Mouse (Mus musculus) limb, embryonic 13.5 days (tissue): ENCODE data around the gene Rtn4rl1. TPM values are rescaled to one million over a fixed set of nuclear protein-coding genes. Genes with fewer than 3 reads are reported as not detected.

Experiments
- ATAC-seq: fragments of 200-750 bp; cut with Nextera tagmentation; 2 replicates; pipeline ENCODE4 v1.8.0; 2017; ENCODE audit warnings: low read depth, moderate number of reproducible peaks, moderate TSS enrichment; ENCODE audit not compliant: low FRiP score
- H3K27ac ChIP-seq: fragments of 300-500 bp; sonication (generic); 2 replicates; pipeline ENCODE4 v1.5.1; 2015; ENCODE audit warnings: inconsistent platforms, mild to moderate bottlenecking, moderate library complexity
- H3K27me3 ChIP-seq: fragments of 300-500 bp; sonication (generic); 2 replicates; pipeline ENCODE4 v1.6.1; 2015; ENCODE audit warnings: mild to moderate bottlenecking, inconsistent platforms
- H3K36me3 ChIP-seq: fragments of 300-500 bp; sonication (generic); 2 replicates; pipeline ENCODE4 v1.6.1; 2015; ENCODE audit warnings: inconsistent platforms, mild to moderate bottlenecking, moderate library complexity
- H3K4me1 ChIP-seq: fragments of 300-500 bp; sonication (generic); 2 replicates; pipeline ENCODE4 v1.6.1; 2015; ENCODE audit warnings: inconsistent platforms
- H3K4me2 ChIP-seq: fragments of 300-500 bp; sonication (generic); replicated peaks from 2 replicates; pipeline ENCODE4 v1.6.1; 2015; ENCODE audit warnings: inconsistent platforms, mild to moderate bottlenecking, moderate library complexity
- H3K4me3 ChIP-seq: fragments of 300-500 bp; sonication (generic); 2 replicates; pipeline ENCODE4 v1.5.1; 2015; ENCODE audit warnings: moderate library complexity, mild to moderate bottlenecking, inconsistent platforms
- H3K9ac ChIP-seq: fragments of 300-500 bp; sonication (generic); 2 replicates; pipeline ENCODE4 v1.6.1; 2015; ENCODE audit warnings: mild to moderate bottlenecking, inconsistent platforms
- H3K9me3 ChIP-seq: fragments of 300-500 bp; sonication (generic); 2 replicates; pipeline ENCODE4 v1.6.1; 2016; ENCODE audit warnings: inconsistent platforms
- WGBS: fragments of 180-500 bp; shearing (Covaris S2); methylation state at CpG from one replicate; pipeline ENCODE4 v1.1.7; 2015; 5-methylcytosine and 5-hydroxymethylcytosine counted together
- polyA plus RNA-seq: library from polyadenylated mRNA; unstranded; fragments of >200 nt; fragmentation: Nextera tagmentation; extraction: Ambion mirVana; gene quantifications from 2 replicates; pipeline ENCODE4 v1.2.1, GENCODE M21; 2015

The Rtn4rl1 gene
- polyA plus RNA-seq, 1 experiment from 2014 or later = 3.1 TPM

DNA sequence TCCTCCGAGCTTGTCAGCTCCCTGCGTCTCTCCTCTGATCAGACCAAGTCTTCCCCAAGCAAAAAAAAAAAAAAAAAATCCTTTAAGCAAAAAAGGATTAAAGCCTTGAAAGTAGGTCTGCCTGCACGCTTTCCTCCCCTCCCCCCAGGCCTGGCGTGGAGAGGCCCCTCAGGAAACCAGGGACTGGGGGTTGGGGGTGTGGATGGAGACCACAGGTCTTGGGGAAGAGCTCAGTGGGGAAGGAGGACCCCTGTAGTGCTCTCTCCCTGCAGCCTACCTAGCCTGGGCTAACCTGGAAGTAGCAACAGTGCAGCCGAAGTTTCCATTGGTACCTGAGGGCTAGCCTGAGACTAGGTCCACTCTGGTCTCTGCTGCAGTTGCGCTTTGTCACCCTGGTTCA lies 17.2 kb downstream of the Rtn4rl1 start:
- Histone ChIP-seq H3K4me1 (peaks cover 26% of the 10 kb centered on the region), H3K4me2 (no peak overlapping the region), H3K9ac (no peak overlapping the region), H3K9me3 (no peaks in the 10 kb centered on the region), H3K27ac (no peak overlapping the region), H3K36me3 (no peaks in the 10 kb centered on the region), H3K27me3 (no peaks in the 10 kb centered on the region), H3K4me3 (no peak overlapping the region)
- ATAC-seq = no peak
- WGBS = 42% methylated on average over 6 of the region's 6 CpGs

DNA sequence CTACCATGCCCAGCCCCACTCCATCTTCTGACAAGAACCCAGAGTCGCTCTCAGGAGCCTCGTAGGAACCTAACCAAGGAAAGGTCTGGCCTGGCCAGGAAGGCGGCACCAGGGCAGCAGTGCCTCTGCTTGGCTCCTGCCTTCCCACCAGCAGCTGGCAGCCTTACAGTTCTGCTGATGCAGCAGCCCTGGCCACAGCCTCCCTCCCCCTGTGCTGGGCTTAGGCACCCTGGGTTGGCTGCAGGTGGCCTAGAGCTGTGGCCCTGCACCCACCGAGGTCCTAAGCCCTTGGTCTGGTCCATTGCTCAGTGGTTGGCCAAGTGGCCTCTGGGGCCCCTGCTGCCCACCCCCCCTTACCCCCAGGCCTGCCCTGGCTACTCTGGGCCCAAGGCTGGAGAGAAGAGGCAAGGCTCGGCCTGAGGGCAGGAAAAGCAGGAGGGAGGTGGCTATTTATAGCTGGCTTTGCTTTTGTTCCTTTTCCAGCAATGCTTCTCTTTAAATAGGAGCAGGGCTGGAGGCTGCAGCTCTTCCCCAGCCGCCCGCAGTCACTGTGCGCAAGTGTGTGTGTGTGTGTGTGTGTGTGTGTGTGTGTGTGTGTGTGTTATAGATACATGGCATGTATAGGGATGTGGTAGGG lies 18.6 kb downstream of the Rtn4rl1 start:
- ATAC-seq = no peak
- peaks cover 26% of the 10 kb centered on the region for H3K4me1 ChIP-seq
- WGBS = 56% methylated on average over 8 of the region's 8 CpGs
- H3K4me3 ChIP-seq = no peak overlapping the region
- no peaks in the 10 kb centered on the region for H3K36me3 ChIP-seq
- no peaks in the 10 kb centered on the region for H3K27me3 ChIP-seq
- H3K27ac ChIP-seq = peak overlapping the region; percentile 22; the same call in 1 of the 2 replicates
- H3K4me2 ChIP-seq = no peak overlapping the region
- no peak overlapping the region for H3K9ac ChIP-seq
- no peaks in the 10 kb centered on the region for H3K9me3 ChIP-seq

DNA sequence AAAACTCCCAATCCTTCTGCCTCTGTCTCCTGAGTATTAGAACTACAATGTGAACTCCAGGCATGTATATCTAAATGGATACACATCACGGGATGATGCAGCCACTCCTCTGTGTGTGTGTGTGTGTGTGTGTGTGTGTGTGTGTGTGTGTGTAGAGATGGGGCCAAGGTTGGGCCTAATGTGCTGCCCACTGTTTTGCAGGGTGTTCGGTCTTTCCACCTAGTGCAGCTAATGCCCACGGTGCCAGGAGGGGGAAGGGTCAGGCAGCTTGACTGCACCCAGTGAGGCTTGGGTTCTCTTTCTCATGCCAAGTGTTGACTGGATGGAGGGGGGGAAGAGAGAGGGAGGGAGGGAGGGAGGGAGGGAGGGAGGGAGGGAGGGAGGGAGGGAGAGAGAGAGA lies 19.3 kb downstream of the Rtn4rl1 start:
- H3K4me2 ChIP-seq = no peak overlapping the region
- H3K4me3 ChIP-seq = no peak overlapping the region
- no peak for ATAC-seq
- H3K27me3 ChIP-seq = no peaks in the 10 kb centered on the region
- no peaks in the 10 kb centered on the region for H3K9me3 ChIP-seq
- no peak overlapping the region for H3K9ac ChIP-seq
- no peaks in the 10 kb centered on the region for H3K36me3 ChIP-seq
- H3K4me1 ChIP-seq = peaks cover 26% of the 10 kb centered on the region
- 53% methylated on average over 2 of the region's 3 CpGs for WGBS
- no peak overlapping the region for H3K27ac ChIP-seq

GRCm38 (mm10) chr11:75213372-75214080 lies 19.9 kb downstream of the Rtn4rl1 start:
- peaks cover 26% of the 10 kb centered on the region for H3K4me1 ChIP-seq
- H3K27ac ChIP-seq = no peak overlapping the region
- H3K27me3 ChIP-seq = no peaks in the 10 kb centered on the region
- H3K36me3 ChIP-seq = no peaks in the 10 kb centered on the region
- no peaks in the 10 kb centered on the region for H3K9me3 ChIP-seq
- peak overlapping the region; percentile 67 for H3K4me2 ChIP-seq
- H3K4me3 ChIP-seq = peak overlapping the region; percentile 35
- H3K9ac ChIP-seq = peak overlapping the region; percentile 48
- 4% methylated on average over 35 of the region's 35 CpGs for WGBS
- ATAC-seq = peak; percentile 45; the same call in 1 of the 2 replicates

DNA sequence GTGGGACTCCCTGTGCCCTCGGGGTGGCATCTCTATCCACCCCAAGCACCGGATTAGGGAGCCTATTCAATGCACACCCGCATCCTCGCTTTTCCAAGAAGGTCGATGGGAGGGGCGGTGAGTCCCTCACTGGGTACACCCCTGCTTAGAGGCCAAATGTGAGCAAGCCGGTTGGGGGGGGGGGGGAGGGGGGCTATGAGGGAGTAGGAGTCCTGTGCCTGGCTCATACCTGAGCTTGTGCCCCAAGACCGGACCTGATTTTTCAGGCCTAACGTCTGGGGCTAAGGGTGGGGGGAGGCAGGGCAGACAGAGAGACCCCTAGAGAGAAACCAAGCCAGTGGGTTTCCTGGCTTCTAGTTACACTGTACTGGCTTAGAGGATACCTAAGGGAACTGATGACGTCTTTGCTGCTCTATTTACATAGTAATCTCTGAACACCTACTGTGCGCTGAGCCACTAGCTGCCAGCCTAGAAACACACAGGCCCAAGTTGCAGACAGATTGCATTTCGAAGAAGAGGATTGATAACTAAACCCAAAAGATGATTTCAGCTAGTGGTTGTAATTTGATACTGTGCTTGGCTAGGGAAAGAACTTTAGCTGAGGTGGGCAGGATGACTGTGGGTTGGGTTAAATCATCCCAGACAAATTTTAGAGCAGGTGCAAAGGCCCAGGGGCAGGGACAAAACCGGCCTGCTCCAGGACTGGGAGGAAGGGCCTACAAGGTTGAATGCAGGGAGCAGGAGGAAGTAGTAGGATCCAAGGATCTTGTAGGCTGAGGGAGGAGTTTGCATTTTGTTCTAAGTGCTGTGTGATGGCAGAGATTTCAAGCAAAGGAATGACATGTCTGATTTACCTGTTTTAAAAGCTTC lies 20.7 kb downstream of the Rtn4rl1 start:
- peak; percentile 46 for ATAC-seq
- H3K36me3 ChIP-seq = no peaks in the 10 kb centered on the region

GRCm38 (mm10) chr11:75220115-75220514 lies 26.5 kb downstream of the Rtn4rl1 start:
- no peaks in the 10 kb centered on the region for H3K4me1 ChIP-seq
- H3K9me3 ChIP-seq = no peaks in the 10 kb centered on the region
- H3K27ac ChIP-seq = no peak overlapping the region
- ATAC-seq = no peak
- no peak overlapping the region for H3K9ac ChIP-seq
- 56% methylated on average over 9 of the region's 9 CpGs for WGBS
- H3K4me2 ChIP-seq = no peak overlapping the region
- H3K27me3 ChIP-seq = no peaks in the 10 kb centered on the region
- H3K4me3 ChIP-seq = no peak overlapping the region
- no peaks in the 10 kb centered on the region for H3K36me3 ChIP-seq

More for the DNA sequence above, 20.7 kb downstream of the Rtn4rl1 start:
- Histone ChIP-seq H3K27ac (no peak overlapping the region), H3K4me3 (peak overlapping the region; percentile 35), H3K4me1 (peaks cover 26% of the 10 kb centered on the region), H3K27me3 (no peaks in the 10 kb centered on the region), H3K9me3 (no peaks in the 10 kb centered on the region), H3K9ac (peak overlapping the region; percentile 48), H3K4me2 (peak overlapping the region; percentile 67)
- WGBS = 20% methylated on average over 12 of the region's 13 CpGs

DNA sequence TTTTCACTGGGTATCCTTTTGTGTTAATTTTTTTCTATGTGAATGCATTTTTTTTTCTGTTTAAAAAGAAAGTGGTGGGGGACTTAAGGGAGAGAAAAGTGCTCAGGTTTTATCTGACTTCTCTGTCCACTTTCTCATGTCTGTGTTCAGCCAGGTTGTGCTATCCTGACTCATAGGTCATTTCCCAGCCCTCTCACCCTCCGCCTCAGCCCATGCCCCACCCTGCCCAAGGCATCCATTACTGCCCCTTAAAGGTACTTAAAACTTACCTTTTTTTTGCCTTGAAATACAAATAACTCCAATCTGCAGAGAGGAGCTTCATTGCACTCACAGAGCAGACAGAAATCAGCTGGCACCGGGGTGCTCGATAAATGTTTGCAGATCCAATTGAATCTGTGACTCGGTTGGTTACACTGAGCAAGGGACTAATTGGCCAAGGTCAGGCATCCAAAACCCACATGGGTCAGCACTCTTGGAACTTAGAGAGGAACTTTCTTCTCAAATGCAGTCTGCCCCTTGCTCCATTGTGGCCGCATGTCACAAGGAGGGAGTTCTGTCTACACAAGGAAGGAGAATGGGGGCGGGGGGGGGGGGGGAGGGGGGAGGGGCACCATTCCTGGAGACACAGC lies 27.0 kb downstream of the Rtn4rl1 start:
- no peak overlapping the region for H3K4me3 ChIP-seq
- H3K27ac ChIP-seq = no peak overlapping the region
- no peaks in the 10 kb centered on the region for H3K9me3 ChIP-seq
- no peak for ATAC-seq
- H3K36me3 ChIP-seq = no peaks in the 10 kb centered on the region
- no peaks in the 10 kb centered on the region for H3K4me1 ChIP-seq
- H3K4me2 ChIP-seq = no peak overlapping the region
- WGBS = 77% methylated on average over 4 of the region's 6 CpGs
- no peak overlapping the region for H3K9ac ChIP-seq
- no peaks in the 10 kb centered on the region for H3K27me3 ChIP-seq

DNA sequence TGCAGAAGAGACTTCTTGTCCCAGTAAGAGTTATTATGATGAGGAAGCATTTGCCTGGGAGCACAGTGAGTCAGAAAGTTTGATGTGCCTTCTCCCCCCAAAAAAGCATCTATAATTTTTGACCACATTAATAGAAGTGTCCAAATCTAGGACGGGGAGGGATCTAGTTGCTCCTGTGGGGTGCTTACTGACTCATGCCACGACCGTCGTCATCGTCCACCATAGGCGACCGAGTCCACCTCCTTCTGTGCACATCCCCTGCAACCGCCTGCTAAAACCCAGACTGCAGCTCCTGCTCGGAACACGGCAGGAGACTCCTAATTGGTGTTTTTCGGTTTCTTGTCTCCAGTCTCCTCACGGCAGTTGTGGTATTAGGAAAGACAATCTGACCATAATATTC lies 30.5 kb downstream of the Rtn4rl1 start:
- Histone ChIP-seq H3K27me3 (no peaks in the 10 kb centered on the region), H3K36me3 (no peaks in the 10 kb centered on the region), H3K9ac (no peak overlapping the region), H3K27ac (no peak overlapping the region), H3K4me1 (no peaks in the 10 kb centered on the region), H3K9me3 (no peaks in the 10 kb centered on the region), H3K4me3 (no peak overlapping the region), H3K4me2 (no peak overlapping the region)
- ATAC-seq = no peak
- WGBS = 77% methylated on average over 12 of the region's 12 CpGs

- H3K27ac ChIP-seq = no peak overlapping the region
- no peaks in the 10 kb centered on the region for H3K27me3 ChIP-seq
- WGBS = 80% methylated on average over 4 of the region's 4 CpGs
- H3K4me3 ChIP-seq = no peak overlapping the region
- H3K36me3 ChIP-seq = no peaks in the 10 kb centered on the region
- no peaks in the 10 kb centered on the region for H3K9me3 ChIP-seq
- H3K4me1 ChIP-seq = no peaks in the 10 kb centered on the region
- H3K9ac ChIP-seq = no peak overlapping the region
- no peak for ATAC-seq
- H3K4me2 ChIP-seq = no peak overlapping the region
Measured at GRCm38 (mm10) chr11:75224835-75225234, 31.3 kb downstream of the Rtn4rl1 start.

GRCm38 (mm10) chr11:75227632-75228031 lies 34.0 kb downstream of the Rtn4rl1 start:
- Histone ChIP-seq H3K36me3 (no peaks in the 10 kb centered on the region), H3K4me2 (no peak overlapping the region), H3K4me1 (peaks cover 12% of the 10 kb centered on the region), H3K9ac (no peak overlapping the region), H3K9me3 (no peaks in the 10 kb centered on the region), H3K4me3 (no peak overlapping the region), H3K27me3 (no peaks in the 10 kb centered on the region), H3K27ac (no peak overlapping the region)
- 23% methylated on average over 3 of the region's 3 CpGs for WGBS
- ATAC-seq = no peak

GRCm38 (mm10) chr11:75229289-75229688 lies 35.7 kb downstream of the Rtn4rl1 start:
- Histone ChIP-seq H3K4me1 (peaks cover 19% of the 10 kb centered on the region), H3K27ac (no peak overlapping the region), H3K9me3 (no peaks in the 10 kb centered on the region), H3K36me3 (no peaks in the 10 kb centered on the region), H3K27me3 (peaks cover 7% of the 10 kb centered on the region), H3K4me3 (no peak overlapping the region), H3K9ac (no peak overlapping the region), H3K4me2 (no peak overlapping the region)
- no peak for ATAC-seq
- 72% methylated on average over 6 of the region's 6 CpGs for WGBS
